Mouse (Mus musculus): ENCODE results near the gene Tns3.
A peak's percentile ranks its signal among the peaks of the same experiment; 100 is the strongest.
"Not testable (repeated sequence)": the region's sequence is repeated elsewhere in the genome, so short reads cannot be mapped to it uniquely, and the experiment has no call there.

The Tns3 gene

DNA sequence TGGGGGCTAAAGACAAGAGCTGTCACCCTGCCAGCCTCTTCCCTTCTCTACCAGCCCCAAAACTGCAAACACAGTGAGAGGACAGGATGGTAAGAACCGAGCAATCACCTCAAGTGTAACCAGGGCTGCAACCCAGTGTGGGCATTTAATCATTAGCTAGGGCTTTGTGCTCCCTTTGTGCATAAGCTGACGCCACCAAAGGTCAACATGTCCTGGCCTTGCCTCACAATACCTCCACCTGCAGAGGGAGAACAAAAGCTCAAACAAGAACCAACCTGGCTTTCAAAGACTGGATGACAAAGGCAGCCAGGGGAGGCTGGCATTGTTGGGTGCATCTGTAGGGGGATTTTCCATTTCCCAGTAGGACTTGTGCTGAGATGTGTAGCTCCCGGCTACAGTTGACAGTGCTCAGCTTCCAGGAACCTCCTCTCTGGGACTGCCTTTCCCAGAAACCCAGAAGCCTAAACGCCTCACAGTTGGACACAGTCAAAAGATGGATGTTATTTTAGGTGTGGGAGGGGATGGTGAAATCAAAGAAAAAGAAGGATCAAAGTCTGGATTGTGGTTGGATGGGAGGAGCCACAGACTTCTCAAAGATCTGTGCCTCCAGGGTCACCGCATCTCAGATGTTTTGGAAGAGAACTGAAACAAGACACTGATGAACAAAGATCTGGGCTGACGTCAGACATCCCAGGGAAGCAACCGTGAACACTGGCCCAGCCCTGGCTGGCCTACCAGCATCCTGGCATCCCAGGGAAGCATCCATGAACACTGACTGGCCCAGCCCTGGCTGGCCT is 94.9 kb downstream of the Tns3 start:
- DNase-seq, result no peak

DNA sequence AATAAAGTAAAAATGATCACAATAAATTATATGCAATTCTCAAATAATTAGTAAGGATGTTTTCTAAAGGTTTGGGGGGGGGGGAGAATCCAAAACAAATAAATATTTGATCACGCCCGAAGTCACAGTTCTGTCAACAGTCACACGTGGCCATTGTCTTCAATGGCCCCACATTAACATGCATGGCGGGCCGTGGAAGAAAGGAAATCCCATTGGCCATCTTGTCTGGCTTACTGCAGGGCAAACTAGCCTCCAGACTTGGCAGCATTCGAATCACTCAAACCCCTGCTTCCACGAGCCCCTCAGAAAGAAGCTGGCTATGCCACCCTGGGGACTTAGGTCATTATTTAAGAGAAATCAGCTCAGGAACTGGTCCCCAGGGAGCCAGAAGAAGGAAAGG is 95.5 kb downstream of the Tns3 start:
- no peak for DNase-seq

DNA sequence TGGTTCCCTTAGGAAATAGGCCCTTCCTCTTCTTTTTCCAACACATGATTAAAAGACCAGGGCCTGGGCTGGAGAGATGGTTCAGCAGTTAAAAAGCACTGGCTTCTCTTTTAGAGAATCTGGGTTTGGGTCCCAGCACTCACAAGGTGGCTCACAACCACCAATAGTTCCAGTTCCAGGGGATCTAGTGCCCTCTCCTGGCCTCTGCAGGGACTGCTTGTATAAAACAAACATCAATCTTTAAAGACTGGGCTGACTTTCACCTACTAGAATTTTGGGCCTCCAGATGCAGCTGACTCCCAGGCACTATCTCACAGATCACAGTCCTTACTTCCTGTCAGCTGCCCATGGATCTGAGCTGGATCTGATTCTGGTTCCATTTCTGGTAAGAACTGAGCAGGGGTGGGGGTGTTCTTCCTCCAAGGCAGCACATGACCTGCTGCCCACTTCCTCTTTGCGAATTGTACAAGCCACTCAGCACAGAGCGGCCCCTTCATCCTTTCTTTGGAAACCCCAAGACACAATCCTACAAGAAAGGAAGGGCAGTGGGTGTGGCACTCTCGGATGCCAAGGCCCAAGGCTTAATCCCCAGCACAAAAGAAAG is 98.0 kb downstream of the Tns3 start:
- no peak for DNase-seq

GRCm38 (mm10) chr11:8558761-8559282 is 105.5 kb downstream of the Tns3 start:
- DNase-seq, result no peak

GRCm38 (mm10) chr11:8558258-8558657 is 106.1 kb downstream of the Tns3 start:
- DNase-seq, result peak; percentile 49 to 60

DNA sequence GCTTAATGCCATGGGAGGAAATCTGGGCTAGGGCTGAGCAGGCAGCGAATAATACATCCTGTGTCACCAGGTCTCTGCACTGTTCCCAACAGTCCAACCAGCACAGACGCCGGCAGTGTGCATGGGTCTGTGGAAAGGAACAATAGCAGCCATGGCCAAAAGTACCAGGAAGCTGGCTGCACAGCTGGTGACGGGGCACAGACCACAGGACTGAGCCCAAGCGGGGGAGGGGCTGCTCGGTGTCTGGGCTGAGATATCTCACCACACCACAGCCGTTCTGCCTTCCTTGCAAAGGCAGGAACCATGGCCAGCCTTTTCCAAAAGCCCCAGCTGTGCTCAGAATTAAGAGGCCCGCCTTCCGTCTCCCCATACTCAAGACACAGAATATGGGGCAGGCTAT is 107.3 kb downstream of the Tns3 start:
- peak; percentile 82 to 85 for DNase-seq

DNA sequence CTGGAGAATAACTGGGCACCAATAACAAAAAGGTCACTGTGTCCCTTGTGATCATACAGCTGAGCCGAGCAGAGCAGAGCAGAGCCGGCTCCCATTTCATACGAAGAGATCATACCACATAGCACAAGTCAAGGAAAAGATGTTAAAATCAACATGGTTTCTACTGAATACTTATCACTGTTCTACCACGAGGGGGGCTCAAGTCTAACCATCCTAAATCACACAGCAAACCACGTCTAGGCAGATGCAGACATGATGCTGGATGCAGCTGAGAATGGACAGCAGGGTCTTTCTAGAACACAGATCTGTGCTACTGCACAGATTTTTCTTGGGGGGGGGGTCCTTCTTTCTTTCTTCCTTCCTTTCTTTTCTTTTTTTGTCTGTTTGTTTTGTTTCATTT is 112.6 kb downstream of the Tns3 start:
- DNase-seq, result no peak

GRCm38 (mm10) chr11:8547661-8548060 is 116.7 kb downstream of the Tns3 start:
- DNase-seq, result no peak

DNA sequence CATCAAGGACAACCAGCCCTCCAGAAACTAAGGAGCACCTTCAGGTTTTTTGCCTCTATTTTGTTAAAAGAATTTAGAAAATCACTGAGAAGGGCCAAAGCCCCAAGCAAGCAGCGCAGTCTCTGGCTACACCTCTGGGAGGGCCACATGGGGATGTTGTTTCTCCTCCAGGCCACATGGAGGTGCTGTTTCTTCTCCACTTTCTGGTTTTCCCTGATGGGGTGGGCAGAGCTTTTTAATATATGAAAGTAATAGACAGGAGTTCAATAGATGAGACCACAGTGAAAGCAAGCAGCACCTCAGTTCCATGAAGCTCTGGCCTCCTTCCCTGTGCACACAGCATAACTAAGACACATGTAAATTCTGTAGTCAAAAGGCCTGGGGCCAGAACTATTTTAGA is 118.5 kb downstream of the Tns3 start:
- peak; percentile 42 to 46 for DNase-seq

DNA sequence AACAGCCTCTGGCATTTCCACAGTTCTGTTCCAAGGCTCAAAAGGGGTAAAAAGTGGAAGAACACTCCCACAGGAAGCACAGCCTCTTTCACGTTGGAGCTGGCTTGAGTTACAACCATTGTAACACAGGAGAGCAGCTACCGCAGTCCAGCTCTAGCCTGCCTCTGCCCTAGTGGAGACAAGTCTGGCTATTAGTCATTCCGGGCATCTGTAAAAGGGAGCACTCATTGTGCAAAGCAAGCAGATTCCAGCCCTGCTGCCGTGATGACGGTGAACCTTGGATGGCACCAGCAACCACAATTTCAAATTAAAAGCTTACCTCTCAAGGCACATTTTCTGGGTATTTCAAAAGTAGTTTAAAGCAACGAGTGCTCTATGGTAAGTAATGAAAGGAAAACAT is 120.0 kb downstream of the Tns3 start:
- DNase-seq, result no peak

DNA sequence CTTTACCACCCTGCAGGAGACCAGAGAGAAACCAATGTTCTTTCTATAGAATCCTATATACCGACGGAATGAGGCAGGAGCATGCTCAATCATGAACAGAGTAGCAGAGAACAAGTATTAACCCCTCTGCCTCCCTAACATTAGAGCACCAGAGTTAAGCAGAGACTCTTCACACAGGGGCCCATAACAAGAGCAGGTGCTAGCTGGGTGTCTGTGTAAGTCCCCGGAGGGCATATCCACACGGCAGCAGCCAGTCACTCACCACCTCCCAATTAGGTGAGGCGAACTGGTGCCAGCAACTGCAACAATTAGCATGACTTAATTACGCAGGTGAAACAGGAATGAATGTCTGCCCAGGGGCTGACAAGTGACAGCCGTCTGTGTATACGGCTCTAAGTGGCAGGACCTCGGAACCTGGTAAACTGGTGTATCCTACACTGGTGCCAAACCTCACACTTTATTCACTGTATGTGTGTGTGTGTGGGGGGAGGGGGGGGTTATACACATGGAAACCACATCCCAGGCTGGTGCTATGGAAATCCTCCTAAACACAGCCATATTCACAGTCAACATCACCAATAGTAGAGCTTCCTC is 123.0 kb downstream of the Tns3 start:
- DNase-seq, result no peak

DNA sequence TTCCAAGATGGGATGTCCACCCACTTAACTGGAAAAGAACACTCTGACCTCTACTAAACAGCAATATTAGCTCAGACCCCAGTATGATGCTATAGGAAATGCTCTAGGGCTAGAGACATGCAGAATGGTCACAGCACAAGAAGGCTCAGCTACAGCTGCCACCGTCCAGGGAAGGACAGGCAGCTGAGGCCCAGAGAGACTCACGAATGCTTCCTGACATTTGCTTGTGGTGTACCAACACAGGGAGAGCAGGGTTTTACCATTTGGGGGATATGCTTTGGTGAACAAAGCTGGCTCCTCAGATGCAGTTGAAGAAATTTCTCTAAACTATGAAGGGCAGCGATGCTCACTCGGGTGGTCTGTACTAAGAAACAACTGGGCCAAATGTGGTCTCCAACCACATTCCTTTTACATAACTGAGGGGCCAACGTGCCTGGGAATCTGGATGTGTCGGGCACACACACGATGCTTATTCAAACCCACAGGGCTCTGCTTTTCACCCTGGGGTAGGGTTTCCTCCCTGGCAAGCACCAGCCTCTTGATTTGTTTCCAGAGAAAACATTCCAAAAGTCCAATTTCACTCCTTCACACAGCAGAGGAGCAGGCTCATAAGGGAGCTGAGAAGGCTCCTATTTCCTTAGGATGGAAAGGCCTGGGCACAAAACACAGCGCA is 124.6 kb downstream of the Tns3 start:
- DNase-seq, result no peak

DNA sequence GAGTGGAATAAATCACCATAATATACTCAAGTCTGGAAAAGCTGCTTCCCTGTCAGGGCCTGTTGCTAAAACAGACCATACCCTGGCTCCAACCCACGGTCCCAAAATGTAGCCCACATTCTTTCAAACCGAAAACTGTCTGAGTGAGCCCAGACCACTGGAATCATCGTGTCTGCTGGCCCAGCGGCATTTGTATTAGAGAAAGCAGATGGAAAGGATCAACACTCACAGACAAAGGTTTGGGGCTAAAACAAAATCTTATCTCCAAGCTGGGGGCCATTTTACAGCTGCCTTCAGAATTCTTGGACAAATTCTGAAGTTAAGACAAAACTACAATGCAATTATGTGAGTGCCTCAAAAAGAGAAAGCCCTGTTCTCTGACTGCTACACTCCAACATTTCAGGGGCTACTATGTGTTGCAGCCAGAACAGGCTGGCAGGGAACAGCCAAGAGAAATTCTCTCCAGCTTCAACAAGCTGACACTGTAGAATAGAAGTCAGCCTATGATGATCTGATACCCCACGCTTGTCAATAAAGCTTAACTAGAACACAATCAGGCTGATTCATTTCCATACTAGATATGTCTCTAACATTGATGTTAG is 127.2 kb downstream of the Tns3 start:
- no peak for DNase-seq

GRCm38 (mm10) chr11:8534893-8535292 is 129.4 kb downstream of the Tns3 start:
- DNase-seq, result peak; percentile 87 to 89

DNA sequence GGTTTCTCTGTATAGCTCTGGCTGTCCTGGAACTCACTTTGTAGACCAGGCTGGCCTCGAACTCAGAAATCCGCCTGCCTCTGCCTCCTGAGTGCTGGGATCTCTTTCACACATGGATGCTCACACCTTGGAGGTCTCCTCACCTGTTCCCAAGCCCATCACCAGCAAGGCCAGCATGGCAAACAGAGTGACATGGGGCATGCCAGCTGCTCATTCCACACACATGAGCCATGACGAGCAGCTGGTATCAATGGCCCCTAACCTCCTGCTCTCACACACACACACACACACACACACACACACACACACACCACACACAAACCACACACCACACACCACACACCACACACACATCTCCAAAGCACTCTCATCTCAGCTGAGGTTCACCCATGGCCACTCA is 131.6 kb downstream of the Tns3 start:
- not testable (repeated sequence) for DNase-seq

DNA sequence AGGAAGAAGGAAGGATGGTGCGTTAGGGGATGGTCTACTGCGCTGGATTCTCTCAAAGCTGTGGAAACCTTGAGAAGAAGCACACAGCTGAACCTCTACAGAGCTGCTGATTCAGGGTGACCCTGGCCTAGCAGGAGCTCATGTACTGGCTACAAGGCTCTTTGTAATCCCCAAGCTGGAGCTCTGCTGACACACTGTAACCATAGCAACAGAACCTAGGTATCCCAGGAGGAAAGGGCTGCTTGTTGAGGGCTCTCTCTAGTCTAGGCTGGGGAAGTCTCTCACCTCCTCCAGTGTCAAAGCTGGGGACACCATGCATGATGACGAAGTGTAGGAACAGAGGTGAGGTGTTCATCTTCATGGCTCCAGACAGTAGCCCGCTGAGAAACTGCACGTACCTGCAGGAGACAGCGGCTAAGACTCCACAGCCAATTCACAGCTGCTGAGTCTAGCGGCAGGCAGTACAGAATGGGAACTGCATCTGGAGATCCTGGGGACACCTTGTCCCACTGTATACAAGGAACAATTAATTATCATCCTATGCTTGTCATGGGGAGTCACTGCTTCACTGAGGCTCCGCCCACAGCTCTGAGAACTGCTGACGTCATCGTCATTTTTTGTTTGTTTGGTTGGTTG is 132.1 kb downstream of the Tns3 start:
- no peak for DNase-seq

DNA sequence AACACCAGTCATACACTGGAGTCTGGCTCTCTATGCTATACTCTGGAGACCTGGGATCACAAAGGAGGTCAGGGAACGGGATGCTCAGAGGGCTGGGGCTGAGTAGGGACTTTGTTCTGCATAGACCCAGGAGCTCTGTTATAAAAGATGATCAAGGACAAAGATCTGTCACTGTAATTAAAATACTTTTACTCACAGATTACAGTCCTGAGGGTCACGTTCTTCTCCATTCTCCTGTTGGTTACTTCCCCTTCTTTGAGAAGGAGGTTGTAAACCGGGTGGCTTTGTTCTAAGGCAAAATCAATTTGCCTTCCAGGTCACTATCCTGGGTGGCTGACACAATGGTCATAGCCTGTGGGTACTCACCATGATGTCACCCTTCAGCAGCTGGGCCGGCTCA is 133.8 kb downstream of the Tns3 start:
- DNase-seq, result no peak

GRCm38 (mm10) chr11:8530036-8530435 is 134.3 kb downstream of the Tns3 start:
- DNase-seq, result no peak

- DNase-seq, result no peak
Observed at GRCm38 (mm10) chr11:8525463-8526145, 138.7 kb downstream of the Tns3 start.

GRCm38 (mm10) chr11:8523344-8524126 is 140.8 kb downstream of the Tns3 start:
- peak; percentile 95 for DNase-seq
